Mouse (Mus musculus): ENCODE results near the gene Opcml. TPM values are rescaled to one million over a fixed set of nuclear protein-coding genes. Genes with fewer than 3 reads are reported as not detected.
A peak's percentile ranks its signal among the peaks of the same experiment; 100 is the strongest.

Gene Opcml
- total RNA-seq, 4 experiments from 2014 or later: 0.80 to 2.2 (median 1.8) TPM

DNA sequence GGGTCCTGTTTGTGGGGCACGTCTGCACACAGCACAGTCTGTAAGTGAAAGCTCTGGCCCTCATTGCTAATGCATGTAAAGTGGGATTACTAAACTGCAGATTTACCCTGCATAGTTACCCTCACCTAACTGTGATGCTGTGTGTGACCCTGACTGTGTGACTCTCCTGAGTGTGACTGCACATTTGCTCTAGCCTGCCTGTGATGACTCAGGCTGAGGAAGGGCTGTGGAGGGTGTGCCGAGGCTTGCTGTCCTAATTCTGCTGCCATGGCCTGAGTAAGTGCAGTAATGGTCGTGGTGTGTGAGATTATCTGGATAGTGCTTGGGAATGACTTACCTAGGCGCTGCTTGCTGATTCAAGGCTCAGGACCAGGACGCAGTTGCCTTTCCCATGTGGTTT lies 52.2 kb downstream of the Opcml start:
- peak; percentile 35 for DNase-seq

DNA sequence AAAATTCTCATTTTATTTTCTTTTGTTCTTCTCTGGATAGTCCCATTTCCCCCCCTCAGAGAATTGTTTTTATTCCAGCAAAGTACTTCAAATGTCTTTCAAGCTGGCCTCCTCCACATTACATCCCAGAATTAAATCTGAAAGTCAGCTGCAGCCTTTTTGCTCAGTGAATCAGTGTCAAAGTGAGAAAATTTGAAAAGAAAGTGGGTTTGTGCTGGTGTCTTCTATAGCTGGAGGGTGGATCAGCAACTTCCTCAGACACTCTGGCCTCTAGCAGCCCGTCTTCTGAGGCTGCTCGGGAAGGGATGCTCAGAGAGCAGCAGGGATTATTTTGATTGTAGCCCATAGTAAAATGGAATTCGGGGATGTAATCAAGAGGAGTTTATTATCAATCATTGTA lies 81.0 kb downstream of the Opcml start:
- DNase-seq: no peak

DNA sequence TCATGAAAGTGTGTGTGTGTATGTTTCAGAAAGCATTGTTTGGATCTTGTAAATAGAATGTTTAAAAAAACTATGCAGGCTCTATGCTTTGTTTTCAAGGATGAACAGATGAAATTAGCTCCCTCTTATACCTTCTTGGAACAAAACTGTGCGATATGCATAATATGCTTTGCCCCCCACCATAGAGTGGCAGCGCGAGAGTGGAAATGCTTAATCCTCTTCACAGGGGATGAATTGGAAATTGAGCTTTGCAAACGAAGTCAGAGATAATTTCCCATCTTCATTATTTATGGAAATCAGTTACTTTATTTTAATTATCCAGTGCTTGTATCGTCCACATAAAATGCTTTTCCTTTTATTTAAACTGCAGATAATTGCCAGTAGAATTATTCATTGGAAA lies 99.1 kb downstream of the Opcml start:
- no peak for DNase-seq

DNA sequence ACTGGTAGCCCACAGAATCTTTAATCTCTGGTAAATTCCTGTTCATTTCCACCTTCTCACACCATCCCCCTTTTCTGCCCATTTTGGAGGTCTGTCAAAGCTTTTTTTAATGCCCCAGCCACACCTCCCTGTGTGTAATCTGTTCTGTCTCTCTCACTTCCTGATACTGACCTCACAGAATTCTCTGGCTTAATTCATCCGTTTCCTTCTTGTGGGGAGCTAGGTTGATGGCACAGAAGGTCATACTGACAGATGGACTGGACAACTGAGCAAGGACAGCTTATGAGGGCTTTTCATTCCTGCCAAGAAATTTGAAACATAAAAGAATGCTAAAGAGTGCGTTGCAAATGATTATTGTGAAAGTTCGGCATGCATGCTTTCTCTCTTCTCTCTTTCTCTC lies 126.7 kb downstream of the Opcml start:
- peak; percentile 1 for DNase-seq

DNA sequence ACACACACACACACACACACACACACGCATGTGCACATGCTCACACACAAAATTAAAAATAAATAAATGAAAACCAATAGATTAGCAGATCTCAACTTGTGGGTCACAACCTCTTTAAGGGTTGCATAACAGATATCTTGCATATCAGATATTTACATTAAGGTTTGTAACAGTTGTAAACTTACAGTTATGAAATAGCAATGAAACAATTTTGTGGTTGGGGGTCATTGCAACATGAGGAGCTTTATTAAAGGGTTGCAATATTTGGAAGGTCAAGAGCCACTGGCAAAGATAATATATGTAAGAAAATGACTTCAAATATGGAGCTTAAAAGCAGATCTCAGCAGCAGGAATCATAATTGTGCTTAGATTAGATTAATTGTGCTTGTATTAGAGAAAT lies 132.9 kb downstream of the Opcml start:
- no peak for DNase-seq

DNA sequence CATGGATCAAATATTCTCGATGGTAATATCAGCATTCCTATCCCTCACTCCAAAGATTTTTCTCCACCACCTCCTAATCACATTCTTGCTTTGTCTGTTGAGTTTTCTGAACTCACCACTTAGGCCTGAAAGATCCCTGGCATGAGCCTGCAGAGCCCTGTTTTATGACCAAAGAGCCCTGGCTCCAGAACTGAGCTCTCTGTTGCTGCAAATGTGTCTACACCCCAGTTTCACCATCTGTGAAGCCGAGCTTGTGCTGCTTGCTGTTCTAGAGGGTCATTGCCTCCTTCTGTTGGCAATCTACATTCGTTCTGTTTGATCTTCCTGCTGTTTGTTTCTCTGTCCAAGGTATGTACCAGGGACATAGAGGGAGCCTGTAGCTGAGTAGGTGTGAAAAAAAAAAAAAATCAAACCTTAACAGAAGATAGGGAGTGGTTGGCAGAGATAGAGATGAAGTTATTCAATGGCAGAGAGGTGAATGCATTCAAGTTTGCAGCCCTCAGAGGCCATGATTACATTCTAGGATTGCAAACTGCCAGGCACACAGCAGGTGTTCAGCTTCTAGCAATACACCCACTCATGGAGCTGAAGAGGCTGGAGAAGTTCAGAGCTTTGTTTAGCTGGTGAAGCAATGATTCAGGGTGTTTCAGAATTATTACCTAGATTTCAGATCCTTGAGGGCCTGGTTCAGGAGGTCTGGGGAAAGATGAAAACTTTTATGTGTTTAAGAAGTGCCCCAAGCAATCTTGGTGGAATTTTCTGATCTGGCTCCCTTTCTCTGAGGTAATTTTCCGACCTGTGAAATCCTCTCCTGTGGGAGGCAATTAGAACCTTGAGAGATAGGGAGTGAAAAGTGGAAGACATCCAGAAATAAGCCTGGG lies 133.6 kb downstream of the Opcml start:
- DNase-seq: no peak

DNA sequence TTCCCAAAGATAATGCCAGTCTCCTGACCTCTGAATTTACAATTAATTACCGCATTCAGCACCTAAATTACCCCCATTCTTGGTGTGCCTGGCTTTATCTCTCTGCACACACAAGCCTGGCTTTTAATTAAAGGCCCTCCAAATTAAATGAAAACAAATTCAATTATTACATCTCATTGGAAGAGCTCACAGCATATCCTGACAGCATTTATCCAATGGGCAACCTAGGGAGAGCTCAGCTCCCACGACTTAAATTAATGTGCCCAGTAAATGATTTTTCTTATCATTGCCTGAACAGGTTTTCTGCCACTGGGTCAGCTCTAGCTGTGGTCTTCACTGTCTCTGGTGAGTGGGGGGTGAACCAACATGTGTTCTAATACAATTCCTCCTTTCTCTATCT lies 135.1 kb downstream of the Opcml start:
- no peak for DNase-seq

DNA sequence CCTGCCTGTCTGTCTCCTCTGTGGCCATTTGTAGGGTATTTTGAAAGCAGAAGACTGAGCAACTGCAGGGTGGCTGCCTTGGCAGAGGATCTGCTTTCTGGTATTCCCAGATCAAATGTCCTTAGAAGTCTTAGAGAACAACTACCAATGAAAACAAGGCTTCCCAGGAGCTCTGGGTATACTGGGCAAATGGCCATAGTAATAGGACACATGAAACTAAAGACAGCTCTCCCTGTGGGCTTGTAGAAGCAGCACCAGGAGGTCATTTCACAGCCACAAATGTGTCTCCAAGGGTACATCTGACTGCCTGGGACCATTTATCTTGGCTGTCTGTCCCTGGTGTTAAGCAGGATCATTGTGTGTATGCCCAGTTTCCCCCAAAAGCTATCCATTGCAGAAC lies 146.7 kb downstream of the Opcml start:
- no peak for DNase-seq

DNA sequence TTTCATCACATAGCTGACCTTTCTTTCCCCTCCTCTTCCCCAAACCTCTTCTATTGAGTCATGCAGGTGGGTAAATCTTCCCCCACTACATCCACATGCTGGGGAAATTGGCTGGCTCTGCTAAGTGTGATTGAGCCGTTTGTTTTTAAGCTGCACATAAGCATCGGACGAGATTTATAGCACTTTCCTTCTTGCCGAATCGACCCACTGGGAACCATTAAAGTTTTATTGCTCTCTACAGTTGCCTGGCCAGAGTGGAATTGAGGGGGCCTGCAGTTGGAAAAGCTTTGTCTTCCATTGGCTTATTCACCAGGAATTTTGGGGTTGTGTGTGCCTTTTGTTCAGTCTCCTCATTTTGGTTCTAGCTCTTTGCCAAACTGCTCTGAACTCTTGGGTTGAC lies 147.1 kb downstream of the Opcml start:
- no peak for DNase-seq

DNA sequence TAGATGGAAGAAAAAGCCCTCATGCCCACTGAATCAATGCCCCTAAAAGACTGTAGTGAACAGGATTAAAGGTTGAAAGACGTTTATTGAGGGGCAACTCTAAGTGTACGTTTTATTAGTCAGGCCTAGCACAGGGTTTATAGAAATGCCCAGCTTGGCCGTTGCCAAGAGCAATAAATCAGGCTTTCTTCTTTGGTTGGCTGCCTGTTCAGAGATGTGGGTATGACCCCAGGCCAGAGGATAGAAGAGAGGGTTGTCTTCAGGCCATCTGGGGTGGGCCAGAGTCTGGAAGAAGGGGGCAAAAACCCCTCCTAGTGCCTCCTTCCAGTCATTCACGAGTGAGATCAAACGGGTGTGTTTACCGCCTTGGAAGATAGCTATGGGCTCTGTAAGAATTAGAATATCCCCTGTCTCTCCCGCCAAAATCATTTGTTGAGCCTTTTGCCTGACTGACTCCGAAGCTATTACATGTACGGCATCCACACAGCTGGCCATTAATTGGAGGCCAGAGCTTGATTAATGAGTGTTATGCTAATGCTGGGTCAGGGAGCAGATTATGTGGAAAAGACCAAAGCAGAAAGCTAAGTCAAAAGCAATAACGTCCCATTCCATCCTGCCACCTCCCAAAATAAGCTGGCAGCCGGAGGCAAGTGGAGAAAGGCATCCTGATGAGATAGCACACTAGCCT lies 154.9 kb downstream of the Opcml start:
- DNase-seq: no peak

DNA sequence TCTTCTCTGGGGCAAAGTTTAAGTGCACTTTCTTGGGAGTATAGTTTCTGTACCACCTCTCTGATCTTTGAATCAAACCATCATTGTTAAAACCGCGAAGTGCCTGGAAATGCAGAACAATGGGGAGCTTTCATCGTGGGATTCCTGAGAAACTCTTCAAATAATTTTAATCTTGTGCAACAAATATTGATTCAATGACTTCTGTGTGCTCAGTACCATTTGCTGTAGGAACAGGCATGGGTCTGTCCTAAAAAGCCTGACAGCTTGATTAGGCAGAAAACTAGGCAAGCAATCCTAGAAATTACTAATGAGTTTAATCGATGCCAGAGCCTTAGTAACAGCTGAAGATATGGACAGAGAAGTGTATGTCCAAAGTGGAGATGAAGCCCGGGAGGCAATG lies 160.5 kb downstream of the Opcml start:
- DNase-seq: no peak

DNA sequence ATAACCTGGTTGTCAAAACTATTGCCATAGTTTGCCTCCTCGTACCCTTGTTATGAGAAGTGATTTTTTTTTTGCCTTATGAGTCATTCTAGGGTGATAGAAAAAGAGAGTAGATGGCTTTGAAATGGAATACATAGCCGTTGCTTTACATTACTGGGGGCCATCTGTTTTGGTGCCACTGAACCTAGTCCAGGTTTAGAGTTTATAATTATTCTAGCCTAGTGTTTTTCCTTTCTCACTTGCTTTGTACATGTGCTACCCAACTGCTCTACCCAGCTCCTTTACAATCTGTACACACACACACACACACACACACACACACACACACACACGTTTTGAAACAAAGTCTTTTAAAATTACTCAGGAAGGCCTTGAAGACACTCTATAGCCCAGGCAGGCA lies 171.1 kb downstream of the Opcml start:
- no peak for DNase-seq

DNA sequence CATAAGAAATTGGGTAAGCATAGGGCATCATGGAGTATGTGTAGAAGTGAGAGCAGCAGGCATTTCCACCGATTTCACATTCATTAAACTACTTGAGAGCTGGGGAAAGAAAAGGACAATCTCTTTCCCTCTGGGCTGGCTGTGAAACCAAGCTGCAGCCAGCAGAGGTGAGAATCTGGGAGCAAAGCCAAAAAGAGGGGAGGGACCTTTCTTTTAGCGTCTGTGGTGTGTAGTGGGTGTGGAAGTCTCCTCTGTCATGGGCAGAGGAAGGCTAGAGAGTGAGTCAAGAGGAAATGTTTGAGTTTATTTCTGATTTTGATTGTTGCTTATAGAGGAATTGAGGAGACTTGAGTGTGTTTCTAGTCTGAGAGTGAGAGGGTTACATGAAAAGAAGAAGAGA lies 172.8 kb downstream of the Opcml start:
- DNase-seq: no peak

DNA sequence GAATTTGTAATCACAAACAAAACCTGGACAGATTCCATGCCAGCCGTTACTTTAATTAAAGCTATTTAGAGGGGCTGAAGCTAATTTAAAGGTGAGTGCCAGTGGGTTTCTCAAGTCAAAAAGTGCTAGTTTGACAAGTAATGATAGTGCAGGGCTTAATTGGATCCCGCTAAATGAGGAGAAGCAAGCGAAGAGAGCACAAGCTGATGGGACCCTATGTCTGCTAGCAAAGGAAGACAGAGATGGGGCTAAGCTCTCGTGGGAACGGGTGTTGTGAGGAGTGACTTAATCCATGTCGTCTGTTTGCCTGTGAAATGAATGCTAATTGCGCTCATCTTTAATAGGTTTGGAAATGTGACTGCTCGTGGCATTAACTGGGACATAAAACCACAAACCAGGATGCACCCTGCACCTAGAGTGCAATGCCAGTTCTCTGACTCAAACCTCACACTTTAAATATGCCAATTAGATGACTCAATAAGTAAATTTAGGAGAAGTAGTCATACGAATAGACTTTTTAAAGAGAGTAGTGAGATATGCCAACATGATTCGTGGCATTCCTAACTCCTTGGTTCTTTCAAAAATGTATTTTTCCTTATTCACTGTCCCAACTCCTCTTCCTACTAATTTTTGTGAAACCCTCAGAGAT lies 174.5 kb downstream of the Opcml start:
- no peak for DNase-seq

DNA sequence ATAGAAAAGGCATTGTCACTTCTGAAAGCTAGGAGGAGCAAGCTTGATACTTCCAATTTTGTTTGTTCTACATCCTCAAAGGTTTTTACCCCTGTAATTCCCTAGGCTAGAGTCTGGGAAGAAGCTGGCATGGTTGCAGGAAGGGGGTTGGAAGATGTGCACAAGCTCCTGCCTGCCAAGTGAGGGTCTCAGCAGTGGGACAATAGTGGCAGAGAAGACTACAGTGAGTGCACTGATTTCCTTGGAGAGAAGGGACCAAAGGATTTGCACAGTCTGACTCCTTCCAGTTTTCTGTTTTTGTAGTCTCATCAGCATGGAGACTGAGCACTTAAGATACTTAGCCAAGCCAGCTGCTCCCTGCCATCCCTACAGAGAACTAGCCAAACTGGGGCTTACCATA lies 177.7 kb downstream of the Opcml start:
- DNase-seq: no peak

DNA sequence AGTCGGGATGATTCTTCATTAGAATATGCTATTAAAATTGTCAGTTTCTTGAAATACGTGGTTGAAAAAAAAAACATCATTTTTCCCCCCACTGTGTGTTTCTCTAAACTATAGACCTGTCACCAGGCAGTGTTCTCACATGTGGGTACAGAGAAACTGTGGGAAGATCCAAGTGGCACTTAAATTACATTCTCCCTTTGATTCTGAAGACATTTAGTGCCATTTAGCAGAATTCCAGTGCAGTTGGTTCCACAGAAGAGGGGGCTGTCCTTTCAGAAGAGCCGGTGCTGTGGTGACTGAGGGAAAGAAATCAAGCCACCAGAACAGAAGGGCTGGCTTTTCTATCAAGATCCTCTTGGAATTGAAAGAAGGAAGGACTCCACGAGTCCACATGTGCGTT lies 181.7 kb downstream of the Opcml start:
- no peak for DNase-seq

DNA sequence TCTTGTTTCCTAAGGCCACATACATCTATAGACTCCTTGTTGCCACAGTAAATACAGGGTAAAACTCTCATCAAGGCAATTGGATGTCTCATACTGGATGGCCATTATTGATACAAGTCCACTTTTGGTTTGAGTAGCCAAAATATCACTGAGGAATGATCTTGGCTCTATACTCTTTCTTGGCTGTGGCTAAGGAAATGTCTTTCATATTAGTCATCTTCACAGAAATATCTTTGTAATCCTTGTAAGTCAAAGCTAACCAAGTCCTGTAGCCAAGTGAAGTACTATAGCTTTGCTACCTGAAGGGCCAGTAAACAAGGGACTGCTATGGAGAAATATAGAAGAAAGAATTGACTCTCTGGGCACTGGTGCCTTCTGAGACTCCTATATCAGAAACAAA lies 192.0 kb downstream of the Opcml start:
- DNase-seq: no peak

DNA sequence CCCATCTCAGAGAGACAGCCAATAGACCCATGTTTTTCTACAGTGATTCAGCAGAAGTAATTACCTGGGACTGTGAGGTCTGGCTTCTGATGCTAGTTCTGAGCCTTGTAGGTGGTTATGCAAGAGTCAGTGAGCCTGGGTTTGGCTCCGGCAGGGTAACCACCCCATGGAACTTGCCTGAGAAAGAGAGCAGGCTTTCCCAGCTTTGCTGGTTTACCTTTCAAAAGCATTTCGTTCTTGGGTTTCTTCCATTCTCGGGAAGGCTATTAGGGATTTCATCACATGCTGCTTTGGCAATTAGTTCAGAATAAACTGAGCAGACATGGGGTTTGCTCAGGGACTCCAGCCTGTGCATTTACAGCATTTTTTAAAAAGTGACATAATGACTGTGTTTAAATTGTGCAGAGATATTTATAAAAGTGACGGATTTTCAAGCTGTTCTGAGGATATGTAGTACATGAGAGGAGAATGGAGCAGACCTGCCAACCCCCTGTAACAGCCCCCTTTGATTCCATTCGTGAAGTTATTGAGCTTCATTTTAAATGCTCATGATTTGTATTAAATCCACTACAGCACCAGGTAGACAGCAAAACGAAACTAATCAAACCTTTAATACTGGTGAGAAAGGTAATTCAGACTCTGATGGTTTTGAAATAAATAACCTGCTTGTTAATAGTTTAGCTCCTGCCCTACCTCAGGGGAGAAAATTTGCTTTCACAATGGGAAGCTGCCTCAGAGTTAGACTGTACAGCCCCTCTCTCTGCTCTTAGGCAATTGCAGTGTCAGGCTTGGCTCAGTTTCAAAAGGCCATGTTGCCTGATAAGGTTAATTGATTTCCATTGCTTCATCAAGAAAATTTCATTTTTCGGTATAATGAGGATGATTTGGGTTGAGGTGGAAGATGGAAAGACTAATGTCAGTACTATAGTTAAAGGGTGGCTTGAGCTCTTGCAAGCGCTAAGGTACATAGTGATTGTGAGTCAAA lies 196.3 kb downstream of the Opcml start:
- no peak for DNase-seq

DNA sequence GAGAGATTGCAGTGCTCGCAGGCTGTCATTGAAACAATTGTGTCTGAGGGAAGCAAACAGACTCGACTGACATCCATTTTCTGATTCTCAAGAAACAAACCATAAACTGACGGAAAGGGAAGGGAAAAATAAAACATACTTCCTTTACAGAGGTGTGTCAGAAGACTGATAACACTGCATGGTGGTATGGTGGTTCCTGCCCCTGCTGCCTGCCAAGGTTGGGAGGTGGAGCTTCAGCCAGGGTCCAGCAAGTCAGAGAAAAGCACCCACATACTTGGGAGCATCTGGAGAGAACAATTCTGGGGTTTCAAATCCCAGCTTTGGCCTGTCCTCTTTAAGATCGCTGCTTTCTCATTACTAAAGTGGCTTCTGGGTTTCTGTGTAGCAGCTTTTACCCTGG lies 201.0 kb downstream of the Opcml start:
- no peak for DNase-seq

DNA sequence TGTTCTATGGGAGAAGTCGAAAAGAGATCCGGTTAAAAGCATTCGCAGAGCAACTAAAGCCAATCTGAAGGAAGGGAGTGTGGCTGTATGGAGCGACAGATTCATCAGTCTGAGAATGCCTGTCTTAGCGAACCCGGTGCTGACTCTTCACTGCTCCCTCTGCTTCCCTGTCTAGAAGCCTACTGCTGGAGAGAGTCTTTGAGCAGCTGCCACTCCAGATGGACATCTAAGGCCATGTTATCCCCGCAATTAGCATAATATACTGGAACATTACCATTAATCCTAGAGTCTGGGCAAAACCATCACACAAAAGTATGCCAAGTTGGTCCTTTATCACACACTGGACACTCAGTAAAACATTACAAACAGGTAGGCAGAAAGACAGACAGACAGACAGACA lies 206.0 kb downstream of the Opcml start:
- DNase-seq: no peak

DNA sequence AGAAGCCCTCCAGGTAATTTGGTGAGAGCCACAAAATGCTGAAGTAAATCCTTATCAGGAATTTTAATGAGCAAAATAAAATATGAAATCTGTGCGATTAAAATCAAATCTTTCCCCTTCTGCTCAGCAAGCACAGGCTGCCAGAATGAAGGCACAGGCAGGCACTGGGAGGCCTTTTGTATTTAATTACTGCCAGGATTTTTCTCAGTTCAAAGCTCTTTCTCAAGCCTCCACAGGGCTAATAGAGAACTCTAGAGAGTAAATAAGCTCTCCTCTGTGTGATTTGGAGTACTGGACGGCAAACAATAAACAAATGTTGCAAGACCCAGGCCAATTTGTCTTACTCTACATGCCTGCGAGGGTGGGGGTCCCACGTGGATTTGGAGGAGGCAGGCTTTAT lies 208.2 kb downstream of the Opcml start:
- no peak for DNase-seq

DNA sequence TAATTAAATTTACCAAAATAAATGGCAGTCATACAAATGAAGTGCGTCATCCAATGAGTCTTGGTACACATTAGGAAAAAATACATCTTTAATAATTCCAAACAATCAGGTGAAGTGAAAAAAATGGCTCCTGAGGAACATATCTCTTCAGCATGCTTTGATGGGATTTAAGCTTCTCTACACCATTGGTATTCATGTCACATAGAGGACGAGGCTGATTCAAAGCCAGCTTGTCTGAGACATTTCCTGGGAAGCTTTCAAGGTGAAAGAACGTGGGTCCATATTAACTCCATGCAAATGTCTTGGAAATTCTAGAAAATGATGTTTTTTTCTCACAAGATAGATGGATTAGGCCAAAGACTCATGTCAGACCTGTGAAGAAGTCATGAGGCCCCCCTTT lies 212.6 kb downstream of the Opcml start:
- no peak for DNase-seq
